Mouse (Mus musculus) effector memory CD4-positive, alpha-beta T cell, adult 7 months (primary cell): ENCODE measurements around the gene Olfr794. TPM values are rescaled to one million over a fixed set of nuclear protein-coding genes. Genes with fewer than 3 reads are reported as not detected.

Experiments
- polyA plus RNA-seq: library from polyadenylated mRNA; unstranded; fragments of 100-300 nt; shearing (Covaris generic); gene quantifications from one replicate; pipeline ENCODE4 v1.2.1, GENCODE M21; 2017

Olfr794 gene
- not detected for polyA plus RNA-seq

DNA sequence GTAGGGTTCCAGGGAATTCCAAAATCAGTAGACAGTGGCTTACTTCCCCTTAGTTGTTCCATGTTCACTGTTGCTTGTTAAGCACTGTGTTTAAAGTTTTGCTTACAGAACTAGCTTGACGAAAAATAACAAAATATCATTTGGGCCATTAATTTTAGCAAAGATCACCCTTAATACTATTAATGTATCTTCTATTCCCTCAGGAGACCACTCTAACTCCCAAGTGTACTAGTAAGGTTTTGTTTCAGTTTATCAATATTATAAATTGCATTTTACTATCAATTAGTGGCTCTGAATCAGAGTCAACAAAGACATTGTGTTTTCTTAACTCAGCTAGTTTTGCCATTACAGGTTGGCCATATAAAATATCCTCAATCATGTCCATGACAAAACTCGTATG is at the start of gene Olfr794:
TSS of gene Olfr794 (plus strand) at position 301 of the 400 bp plus-strand sequence.

DNA sequence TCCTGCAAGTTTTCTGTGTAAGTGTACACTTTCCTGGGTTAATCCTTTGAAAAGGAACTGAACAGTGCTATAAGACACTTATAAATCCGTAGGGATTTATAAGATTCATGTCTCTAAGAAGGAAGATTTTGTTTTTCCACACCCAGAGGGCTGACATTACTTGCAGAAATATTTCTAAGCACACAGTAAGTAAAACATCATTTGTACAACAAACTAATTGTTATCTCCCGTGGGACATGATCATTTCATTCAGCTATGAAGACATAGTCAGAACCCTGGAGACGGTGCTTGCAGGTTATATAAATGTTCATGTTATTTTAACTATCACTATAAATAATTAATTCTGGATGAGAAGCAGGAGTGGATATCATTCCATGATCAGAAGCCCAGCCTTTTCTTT is 46.0 kb upstream of the Olfr794 start, which contains the start of gene Olfr791:
TSS of gene Olfr791 (plus strand) at position 301 of the 400 bp plus-strand sequence.

DNA sequence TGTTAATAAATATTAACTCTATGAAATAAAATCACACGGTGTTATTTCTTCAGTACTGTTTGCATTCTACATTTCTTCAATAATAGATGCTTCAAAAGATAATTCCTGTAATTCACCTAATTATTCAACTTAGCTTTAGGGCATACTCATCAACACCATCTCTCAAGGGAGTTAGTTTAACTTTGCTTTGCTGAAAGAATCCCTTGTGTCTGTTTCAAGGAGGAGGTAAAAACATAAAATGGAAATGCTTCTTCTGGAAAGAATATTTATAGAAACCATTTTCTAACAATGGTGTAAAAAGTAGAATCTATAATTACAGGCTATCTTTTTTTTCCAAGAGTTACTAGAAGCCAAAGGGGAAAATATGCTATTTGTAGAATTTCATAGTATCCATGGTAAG is 28.6 kb upstream of the Olfr794 start, which contains the start of gene Olfr792:
TSS of gene Olfr792 (plus strand) at position 301 of the 400 bp plus-strand sequence.

DNA sequence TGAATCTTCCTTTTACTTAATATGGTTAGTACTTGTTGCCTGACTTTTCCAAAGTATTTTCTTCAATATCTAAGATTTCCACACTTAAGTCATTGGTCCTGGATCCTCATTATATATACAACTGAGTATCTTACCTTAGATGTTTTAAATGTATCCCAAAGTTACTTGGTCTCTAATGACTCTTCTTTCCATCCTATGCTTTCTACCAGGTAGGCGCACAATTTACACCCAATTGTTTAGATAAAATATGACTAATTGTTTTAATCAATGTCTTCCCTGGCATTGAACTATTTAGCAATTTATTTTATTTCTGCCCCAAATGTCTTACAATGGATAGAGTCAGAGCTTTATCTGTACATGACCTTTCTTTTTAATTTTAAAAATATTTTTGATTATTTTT is 45.0 kb downstream of the Olfr794 start, which contains the start of gene Olfr796:
TSS of gene Olfr796 (minus strand) at position 101 of the 400 bp plus-strand sequence.

Other genes with a start within 250 kb of the Olfr794 start
- not detected for gene Olfr780, start 249.5 kb upstream of the Olfr794 start, polyA plus RNA-seq
- not detected for gene Olfr781, start 238.8 kb upstream of the Olfr794 start, polyA plus RNA-seq
- gene Olfr782, start 218.8 kb upstream of the Olfr794 start, polyA plus RNA-seq, result not detected
- gene Olfr784, start 183.6 kb upstream of the Olfr794 start, polyA plus RNA-seq, result not detected
- not detected for gene Olfr785, start 162.2 kb upstream of the Olfr794 start, polyA plus RNA-seq
- not detected for gene Olfr786, start 140.3 kb upstream of the Olfr794 start, polyA plus RNA-seq
- gene Olfr787, start 105.8 kb upstream of the Olfr794 start, polyA plus RNA-seq, result 0.20 TPM
- 0.21 TPM for gene Olfr788, start 96.7 kb upstream of the Olfr794 start, polyA plus RNA-seq
- gene Olfr789, start 82.9 kb upstream of the Olfr794 start, polyA plus RNA-seq, result not detected
- gene Olfr790, start 69.2 kb upstream of the Olfr794 start, polyA plus RNA-seq, result not detected
- not detected for gene Olfr791, start 45.9 kb upstream of the Olfr794 start, polyA plus RNA-seq
- not detected for gene Olfr792, start 28.5 kb upstream of the Olfr794 start, polyA plus RNA-seq
- not detected for gene Olfr796, start 44.9 kb downstream of the Olfr794 start, polyA plus RNA-seq
- gene Olfr798, start 60.3 kb downstream of the Olfr794 start, polyA plus RNA-seq, result 0.38 TPM
- not detected for gene Olfr799, start 69.8 kb downstream of the Olfr794 start, polyA plus RNA-seq
- not detected for gene Olfr800, start 90.0 kb downstream of the Olfr794 start, polyA plus RNA-seq
- gene Olfr801, start 106.2 kb downstream of the Olfr794 start, polyA plus RNA-seq, result not detected
- gene Olfr802, start 120.5 kb downstream of the Olfr794 start, polyA plus RNA-seq, result not detected
- gene Olfr803, start 126.6 kb downstream of the Olfr794 start, polyA plus RNA-seq, result not detected
- gene Olfr804, start 135.6 kb downstream of the Olfr794 start, polyA plus RNA-seq, result not detected
- gene Olfr805, start 161.7 kb downstream of the Olfr794 start, polyA plus RNA-seq, result not detected
- gene Olfr806, start 174.3 kb downstream of the Olfr794 start, polyA plus RNA-seq, result not detected
- 0.21 TPM for gene Olfr807, start 190.1 kb downstream of the Olfr794 start, polyA plus RNA-seq
- not detected for gene Olfr808, start 197.8 kb downstream of the Olfr794 start, polyA plus RNA-seq
- not detected for gene Olfr809, start 207.0 kb downstream of the Olfr794 start, polyA plus RNA-seq
- not detected for gene Olfr810, start 227.3 kb downstream of the Olfr794 start, polyA plus RNA-seq
- gene Olfr811, start 236.7 kb downstream of the Olfr794 start, polyA plus RNA-seq, result not detected